Mouse (Mus musculus) cerebellum, postnatal 14 days (tissue): ENCODE results near the gene Spata6.

ENCODE experiments used
- DNase-seq, 2 experiments: peaks; one replicate each; pipeline ENCODE4 v3.0.0; 2021; ENCODE audit warnings: mixed read lengths in 2 of 2

Gene Spata6

DNA sequence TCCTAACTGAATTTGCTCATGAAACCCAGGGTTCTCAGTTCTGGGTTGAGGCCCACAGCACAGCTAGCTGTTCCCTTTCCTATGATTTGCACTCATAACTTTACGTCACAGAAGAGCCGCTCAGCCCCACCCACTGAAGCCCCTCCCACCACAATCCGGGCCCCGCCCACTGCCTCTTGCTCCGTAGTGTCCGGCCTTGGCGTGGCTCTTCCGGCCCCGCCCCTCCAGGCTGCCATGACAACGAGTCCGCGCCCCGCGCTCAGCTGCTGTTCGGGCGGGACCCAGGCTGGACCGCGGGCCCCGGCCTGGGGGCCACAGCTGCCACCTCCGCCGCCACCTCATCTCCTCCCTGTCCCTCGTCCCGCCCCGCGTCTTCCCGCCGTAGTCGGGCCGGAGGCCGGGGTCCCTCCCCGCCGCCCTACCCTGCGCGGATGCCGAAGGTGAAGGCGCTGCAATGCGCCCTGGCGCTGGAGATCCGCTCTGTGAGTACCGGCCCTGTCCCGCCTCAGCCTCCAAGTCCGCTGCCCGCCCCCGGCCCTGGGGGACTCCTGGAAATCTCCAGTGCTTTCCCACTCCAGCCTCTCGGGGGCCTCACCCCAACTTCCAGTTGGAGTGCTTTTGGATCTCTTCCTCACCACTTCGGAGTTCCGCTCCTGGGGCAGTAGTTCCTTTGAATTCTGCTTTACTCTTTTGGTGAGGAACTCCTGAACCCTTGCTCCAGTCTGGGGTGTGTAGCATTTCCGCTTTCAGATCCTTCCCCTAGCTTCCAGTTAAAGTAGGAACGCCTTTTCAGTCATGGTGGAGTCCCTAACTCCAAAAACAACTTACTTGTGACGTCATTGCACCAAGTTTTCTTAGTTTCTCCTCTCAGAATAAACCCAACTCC lies at the start of gene Spata6:
Spata6 (plus strand) TSS at position 209 of the 886 bp plus-strand sequence.
- peak; percentile 61 to 71 for DNase-seq

- DNase-seq = no peak
These were observed 49.0 kb upstream of the Spata6 start for GRCm38 (mm10) chr4:111670566-111671421.

DNA sequence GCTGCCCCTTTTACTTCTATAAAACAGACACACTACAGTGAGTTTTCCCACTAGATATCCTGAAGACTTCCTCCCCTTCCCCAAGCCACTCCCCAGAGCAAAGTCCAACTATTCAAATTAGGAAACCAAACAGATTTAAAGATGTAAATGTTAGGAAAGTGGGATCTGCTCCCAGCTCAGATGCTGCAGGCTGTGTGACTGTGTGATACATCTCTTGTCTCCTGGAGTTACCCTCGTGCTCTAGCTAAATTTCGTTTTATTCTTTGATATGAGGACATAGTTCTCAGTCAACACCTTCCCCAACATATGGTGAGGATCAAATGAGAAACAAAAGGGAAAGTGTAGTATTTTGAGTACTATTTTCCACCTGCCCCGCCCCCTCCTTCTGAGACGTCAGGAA lies 48.3 kb upstream of the Spata6 start:
- no peak for DNase-seq

- no peak for DNase-seq
These were observed 45.9 kb upstream of the Spata6 start for GRCm38 (mm10) chr4:111673904-111674303.

DNA sequence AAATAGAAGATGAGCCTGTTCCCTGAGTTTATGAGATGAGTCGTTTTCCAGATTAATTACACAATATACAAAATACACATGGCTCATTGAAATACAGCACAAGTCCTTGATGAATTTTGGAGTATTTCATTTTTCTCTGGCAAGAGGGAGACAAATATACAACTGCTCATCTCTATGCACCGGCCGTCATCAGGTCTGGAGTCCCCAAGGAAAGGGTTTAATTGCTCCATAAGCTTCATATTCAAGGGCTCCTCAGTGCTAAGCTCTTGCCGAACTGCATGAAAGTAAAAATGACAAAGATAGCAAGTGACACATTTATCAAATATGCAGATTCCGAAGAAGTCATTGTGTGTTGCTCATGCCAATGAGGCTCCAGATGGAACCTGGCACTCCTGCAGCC lies 37.9 kb upstream of the Spata6 start:
- no peak for DNase-seq

DNA sequence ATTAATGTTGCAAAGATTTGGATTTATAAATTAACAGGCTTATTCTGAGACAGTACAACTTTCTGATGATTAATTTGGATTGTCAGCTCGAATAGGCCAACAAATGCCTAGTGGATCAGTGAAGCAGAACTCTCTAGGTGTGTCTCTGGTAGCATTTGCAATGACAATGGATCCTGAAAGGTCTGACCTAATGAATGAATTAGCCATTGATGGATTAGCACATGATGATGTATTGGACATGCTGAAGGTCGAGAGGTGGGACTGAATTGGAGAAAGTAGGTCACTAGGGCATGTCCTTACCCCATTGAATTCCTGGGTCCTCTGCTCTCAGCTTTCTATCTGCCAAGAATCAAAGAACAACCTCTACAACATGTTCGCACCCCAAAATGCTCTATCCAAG lies 37.0 kb upstream of the Spata6 start:
- no peak for DNase-seq

- no peak for DNase-seq
These were observed 35.9 kb upstream of the Spata6 start for GRCm38 (mm10) chr4:111683843-111684242.

DNA sequence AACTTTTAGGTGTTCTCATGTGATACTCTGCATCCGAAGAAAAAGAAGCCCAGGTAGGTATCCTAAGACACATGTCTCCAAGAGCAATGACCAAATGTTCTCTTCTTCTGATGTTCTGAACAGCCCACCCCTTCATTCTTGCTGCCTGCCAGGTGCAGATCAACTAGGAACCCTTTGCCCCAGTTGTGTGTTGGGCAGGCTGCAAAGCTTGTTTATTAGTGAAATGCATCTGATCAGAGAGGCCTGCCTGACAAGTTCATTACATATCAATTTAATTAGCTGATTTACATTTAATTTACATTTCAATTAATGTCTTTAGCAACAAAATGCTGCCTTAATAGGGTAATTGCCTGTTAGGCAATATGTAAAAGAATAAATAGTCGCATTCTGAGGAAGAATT lies 33.8 kb upstream of the Spata6 start:
- no peak for DNase-seq

GRCm38 (mm10) chr4:111686951-111687350 lies 32.8 kb upstream of the Spata6 start:
- DNase-seq = peak; percentile 63 to 69

GRCm38 (mm10) chr4:111687613-111688012 lies 32.2 kb upstream of the Spata6 start:
- DNase-seq = peak; percentile 81 to 85

GRCm38 (mm10) chr4:111691057-111691543 lies 28.7 kb upstream of the Spata6 start:
- no peak for DNase-seq

- DNase-seq = no peak
These were observed 18.4 kb upstream of the Spata6 start for GRCm38 (mm10) chr4:111701381-111701780.

DNA sequence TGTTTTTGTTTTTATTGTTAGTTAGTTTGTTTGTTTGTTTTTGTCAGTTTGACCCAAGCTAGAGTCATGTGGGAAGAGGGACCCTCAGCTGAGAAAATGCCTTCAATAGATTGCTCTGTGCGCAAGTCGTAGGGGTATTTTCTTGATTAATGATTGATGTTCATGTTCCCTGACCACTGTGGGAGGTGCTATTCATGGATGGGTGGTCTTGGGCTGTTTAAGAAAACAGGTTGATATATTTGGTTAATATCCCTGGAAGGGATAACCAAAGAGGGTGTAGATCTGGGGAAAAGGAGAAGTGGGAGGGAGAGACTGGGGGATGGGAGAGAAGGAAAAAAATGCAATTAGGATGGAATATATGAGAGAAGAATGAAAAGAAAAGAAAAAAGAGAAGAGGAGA lies 15.7 kb upstream of the Spata6 start:
- no peak for DNase-seq

GRCm38 (mm10) chr4:111704975-111705374 lies 14.8 kb upstream of the Spata6 start:
- no peak for DNase-seq

DNA sequence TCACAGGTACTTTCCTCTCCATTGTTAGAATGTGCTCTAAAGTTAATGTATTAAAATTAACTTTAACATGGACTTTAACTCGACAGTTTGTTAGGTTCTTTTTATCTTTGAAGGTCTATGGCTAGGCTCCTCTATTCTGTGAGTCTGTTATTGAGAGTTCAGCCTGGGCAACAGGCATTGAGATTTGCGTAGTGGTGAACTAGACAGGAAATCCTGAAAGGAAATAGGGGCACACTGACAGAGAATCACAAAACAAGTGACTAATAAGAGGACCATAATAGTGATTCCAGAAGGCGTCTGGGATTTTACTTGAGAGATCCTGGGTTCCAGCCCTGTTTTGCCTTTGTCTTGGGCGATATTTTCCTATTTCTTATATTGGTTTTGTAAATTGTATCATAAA lies 488 bp upstream of the Spata6 start:
- DNase-seq = no peak

DNA sequence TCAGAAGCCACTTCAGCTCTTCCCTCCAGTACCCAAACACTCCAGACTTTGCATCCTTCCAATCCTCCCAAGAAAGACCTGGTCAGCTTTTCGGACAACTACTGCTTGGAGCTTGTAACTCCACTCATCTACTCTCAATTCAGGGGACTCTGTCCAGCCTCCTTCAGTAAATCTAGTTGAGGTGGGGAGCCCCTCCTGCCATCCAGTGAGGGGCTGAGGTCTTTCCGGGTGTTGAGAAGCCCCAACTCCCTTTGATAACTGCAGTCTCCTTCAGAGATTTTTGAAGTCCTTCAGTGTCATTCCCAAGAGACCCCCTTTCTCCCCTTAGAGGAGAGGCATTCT lies 849 bp downstream of the Spata6 start:
- DNase-seq = no peak

DNA sequence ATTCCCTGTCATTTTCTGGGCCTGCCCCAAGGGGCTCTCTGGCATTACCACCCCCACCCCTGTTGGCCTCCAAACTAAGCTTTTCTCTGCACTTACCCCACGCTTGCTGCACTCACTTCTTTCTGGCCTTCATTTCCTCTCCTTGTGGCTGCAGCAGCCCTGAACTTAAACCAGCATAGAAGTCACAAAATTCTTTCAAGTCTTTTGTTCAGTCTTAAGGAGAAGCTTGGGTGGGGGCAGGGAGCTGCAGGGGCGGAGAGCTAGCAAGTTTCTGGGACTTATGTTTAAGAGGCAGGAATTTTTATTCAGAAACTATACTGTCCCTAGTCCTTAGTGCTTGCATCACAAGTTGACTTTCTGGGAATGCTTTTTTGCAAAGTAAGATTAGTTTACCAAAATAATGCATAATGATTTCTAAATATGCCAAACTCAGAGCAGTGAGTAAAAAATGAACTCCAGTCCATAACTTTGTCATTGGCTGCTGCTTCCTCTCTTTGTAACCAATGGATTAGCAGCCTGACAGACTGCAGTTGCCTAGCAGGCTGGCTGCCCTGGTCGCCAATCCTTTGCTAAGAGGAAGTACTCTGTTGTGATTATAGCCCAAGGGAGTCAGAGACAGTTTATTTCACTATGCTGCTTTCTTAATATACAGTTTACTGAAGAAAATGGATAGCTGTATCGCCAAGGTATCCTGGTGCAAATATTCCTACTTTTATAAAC lies 1.5 kb downstream of the Spata6 start:
- DNase-seq = no peak

GRCm38 (mm10) chr4:111737551-111737950 lies 17.8 kb downstream of the Spata6 start:
- DNase-seq = no peak

GRCm38 (mm10) chr4:111780533-111780932 lies 60.7 kb downstream of the Spata6 start:
- DNase-seq = no peak

DNA sequence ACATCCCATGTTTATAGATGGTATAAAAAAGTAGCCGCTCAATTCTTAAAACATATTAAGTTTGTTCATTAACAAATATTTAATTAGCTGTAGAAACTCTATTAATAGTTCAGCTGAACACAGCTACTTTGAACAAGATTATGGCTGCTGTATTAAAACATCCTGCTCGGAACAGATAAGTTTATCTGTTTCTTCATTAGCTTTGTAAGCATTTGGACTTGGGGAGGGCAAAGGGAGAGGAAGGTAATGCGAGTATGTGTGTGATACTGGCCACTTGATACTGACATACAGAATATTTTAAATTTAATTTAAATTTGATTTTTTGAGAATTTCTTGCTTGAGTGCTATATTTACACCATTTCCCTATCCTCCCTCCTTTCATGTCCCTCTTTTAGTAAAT lies 80.1 kb downstream of the Spata6 start:
- DNase-seq = no peak

DNA sequence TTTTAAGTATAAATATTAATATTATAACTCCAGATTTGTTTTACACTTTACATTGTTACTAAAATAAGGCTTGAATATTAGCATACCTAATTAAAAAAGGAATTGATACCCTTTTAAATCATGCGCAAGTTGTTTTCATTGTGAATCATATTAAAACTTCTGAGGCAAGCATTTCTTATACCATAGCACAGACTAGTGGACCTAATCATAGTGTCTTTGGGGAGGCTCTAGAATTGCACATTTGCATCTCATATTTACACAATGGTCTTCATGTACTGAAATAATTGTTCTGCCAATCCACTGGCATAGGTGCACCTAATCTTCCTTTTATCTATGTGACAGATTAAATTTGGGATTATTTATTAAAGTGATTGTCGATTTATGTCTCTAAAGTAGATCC lies 83.4 kb downstream of the Spata6 start:
- no peak for DNase-seq

DNA sequence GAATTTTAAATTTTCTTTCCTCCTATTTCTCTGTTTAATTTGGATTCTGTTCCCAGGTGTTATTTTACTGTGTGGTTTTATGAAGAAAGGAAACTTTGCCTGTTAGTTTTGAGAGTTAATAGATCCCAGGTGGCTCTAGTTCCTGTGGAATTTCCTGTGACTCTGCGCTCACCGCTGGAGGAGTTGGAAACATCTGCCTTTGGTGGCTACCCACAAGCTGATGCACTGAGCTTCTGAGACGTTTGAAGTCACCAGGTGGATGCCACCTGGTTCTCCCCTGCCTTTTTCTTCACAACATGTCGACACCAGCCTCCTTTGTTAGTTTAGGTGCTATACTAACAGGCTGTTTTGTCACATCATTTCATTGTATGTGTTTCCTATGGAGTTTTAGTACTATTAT lies 97.7 kb downstream of the Spata6 start:
- no peak for DNase-seq

DNA sequence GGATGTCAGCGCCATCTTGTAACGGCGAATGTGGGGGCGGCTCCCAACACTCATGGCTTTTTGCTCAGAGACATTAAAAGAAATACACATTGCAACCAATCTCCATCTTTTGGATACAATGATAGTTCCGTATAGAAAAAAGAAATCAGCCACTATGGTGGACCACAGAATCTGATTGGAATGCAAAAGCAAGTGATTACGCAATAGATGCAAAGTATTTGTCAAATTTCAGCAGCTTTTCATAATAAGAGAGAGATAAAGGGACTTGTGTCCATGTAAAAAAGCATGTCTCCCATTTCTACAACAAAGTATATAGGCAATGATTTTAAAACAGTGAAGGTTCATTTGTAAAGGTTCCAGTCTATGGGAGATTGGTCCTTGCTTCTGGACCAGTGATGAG lies 119.1 kb downstream of the Spata6 start:
- no peak for DNase-seq
